Mouse (Mus musculus): ENCODE data around the gene Gm2696.

DNA sequence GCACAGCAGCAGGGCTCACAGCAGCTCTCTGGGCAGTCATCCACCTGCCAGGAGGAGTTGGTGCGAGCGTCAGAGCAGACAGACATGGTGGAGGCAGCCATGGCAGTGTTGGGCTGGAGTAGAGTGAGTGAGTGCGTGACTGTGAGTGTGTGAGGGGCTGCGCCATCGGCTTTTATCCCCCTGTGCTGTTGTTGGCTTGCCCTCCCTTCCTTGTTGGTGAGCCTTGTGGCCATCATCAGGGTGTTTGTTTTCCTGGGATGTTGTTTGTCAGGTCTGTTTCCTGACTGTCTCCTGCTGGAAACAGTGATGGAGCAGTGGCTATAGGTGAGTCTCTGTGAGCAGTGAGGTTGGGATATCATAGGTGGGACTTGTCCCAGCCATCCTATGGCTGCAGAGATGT, 2.7 kb upstream of the Gm2696 start, which contains the start of gene Gm9507:
- TF ChIP-seq EP300 (optimal IDR thresholded peaks at IDR 0.05) = no peak
- no peak for TF ChIP-seq CTCF (IDR thresholded peaks at IDR 0.05; ENCODE audit: low read depth)

Measured in stomach, postnatal 0 days (tissue).